Mouse (Mus musculus): ENCODE data around the gene Olfr725. TPM values are rescaled to one million over a fixed set of nuclear protein-coding genes. Genes with fewer than 3 reads are reported as not detected.

The Olfr725 gene
- not detected for polyA plus RNA-seq (2014; fragmentation: Illumina TruSeq; extraction: RNeasy Lipid Tissue Mini Kit (QIAGEN cat#74804); ENCODE audit: low read depth, low replicate concordance)

DNA sequence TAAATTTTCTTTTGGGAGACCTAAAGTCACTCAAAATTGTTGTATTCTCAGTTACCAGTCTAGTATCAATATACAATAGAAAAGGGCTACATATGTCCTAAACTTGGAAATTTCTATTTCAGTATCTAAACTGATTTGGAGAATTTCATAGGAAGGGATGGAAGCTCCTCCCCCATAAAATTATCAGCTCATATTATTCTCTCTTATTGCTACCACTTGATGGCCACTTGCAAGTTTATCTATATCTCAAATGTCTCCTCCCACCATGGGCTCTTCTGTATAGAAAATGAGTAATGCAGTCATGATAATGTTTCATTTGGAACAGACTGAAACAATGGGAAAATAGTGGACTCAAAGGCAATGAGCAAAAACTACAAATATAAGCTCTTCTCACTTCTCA, at the start of gene Olfr725:
Gene Olfr725, minus strand, starts transcription at position 101 of the 400 bp plus-strand sequence.

Other genes with a start within 250 kb of the Olfr725 start
- gene Olfr722, start 138.4 kb downstream of the Olfr725 start, polyA plus RNA-seq (2014; fragmentation: Illumina TruSeq; extraction: RNeasy Lipid Tissue Mini Kit (QIAGEN cat#74804); ENCODE audit: low read depth, low replicate concordance), result not detected
- not detected for gene Olfr723, start 108.6 kb downstream of the Olfr725 start, polyA plus RNA-seq (2014; fragmentation: Illumina TruSeq; extraction: RNeasy Lipid Tissue Mini Kit (QIAGEN cat#74804); ENCODE audit: low read depth, low replicate concordance)
- gene Olfr724, start 77.1 kb downstream of the Olfr725 start, polyA plus RNA-seq (2014; fragmentation: Illumina TruSeq; extraction: RNeasy Lipid Tissue Mini Kit (QIAGEN cat#74804); ENCODE audit: low read depth, low replicate concordance), result not detected
- gene Olfr726, start 50.6 kb upstream of the Olfr725 start, polyA plus RNA-seq (2014; fragmentation: Illumina TruSeq; extraction: RNeasy Lipid Tissue Mini Kit (QIAGEN cat#74804); ENCODE audit: low read depth, low replicate concordance), result not detected
- not detected for gene Olfr727, start 82.8 kb upstream of the Olfr725 start, polyA plus RNA-seq (2014; fragmentation: Illumina TruSeq; extraction: RNeasy Lipid Tissue Mini Kit (QIAGEN cat#74804); ENCODE audit: low read depth, low replicate concordance)
- not detected for gene Olfr728, start 102.3 kb upstream of the Olfr725 start, polyA plus RNA-seq (2014; fragmentation: Illumina TruSeq; extraction: RNeasy Lipid Tissue Mini Kit (QIAGEN cat#74804); ENCODE audit: low read depth, low replicate concordance)
- not detected for gene Olfr729, start 112.5 kb upstream of the Olfr725 start, polyA plus RNA-seq (2014; fragmentation: Illumina TruSeq; extraction: RNeasy Lipid Tissue Mini Kit (QIAGEN cat#74804); ENCODE audit: low read depth, low replicate concordance)
- gene Olfr730, start 147.8 kb upstream of the Olfr725 start, polyA plus RNA-seq (2014; fragmentation: Illumina TruSeq; extraction: RNeasy Lipid Tissue Mini Kit (QIAGEN cat#74804); ENCODE audit: low read depth, low replicate concordance), result not detected
- not detected for gene Olfr731, start 201.5 kb upstream of the Olfr725 start, polyA plus RNA-seq (2014; fragmentation: Illumina TruSeq; extraction: RNeasy Lipid Tissue Mini Kit (QIAGEN cat#74804); ENCODE audit: low read depth, low replicate concordance)
- gene Olfr732, start 243.8 kb upstream of the Olfr725 start, polyA plus RNA-seq (2014; fragmentation: Illumina TruSeq; extraction: RNeasy Lipid Tissue Mini Kit (QIAGEN cat#74804); ENCODE audit: low read depth, low replicate concordance), result not detected

All from heart, adult 10 weeks (tissue).